Mouse (Mus musculus): ENCODE results near the gene Fam89b.
"Not testable (repeated sequence)": the region's sequence is repeated elsewhere in the genome, so short reads cannot be mapped to it uniquely, and the experiment has no call there.

Fam89b gene

GRCm38 (mm10) chr19:5711218-5711617, 18.2 kb downstream of the Fam89b start:
- no peak for DNase-seq (ENCODE audit: low read depth, low spot score)

GRCm38 (mm10) chr19:5710581-5710980, 18.9 kb downstream of the Fam89b start:
- no peak for DNase-seq (ENCODE audit: low read depth, low spot score)

- DNase-seq (ENCODE audit: low read depth, low spot score) = no peak
These were observed 19.4 kb downstream of the Fam89b start for GRCm38 (mm10) chr19:5710068-5710467.

- DNase-seq (ENCODE audit: low read depth, low spot score) = no peak
These were observed 24.5 kb downstream of the Fam89b start for GRCm38 (mm10) chr19:5704801-5705571.

GRCm38 (mm10) chr19:5704163-5704800, 25.2 kb downstream of the Fam89b start, which contains the start of gene Kcnk7:
TSS of gene Kcnk7 (plus strand) at chr19:5704367.
- no peak for DNase-seq (ENCODE audit: low read depth, low spot score)

- no peak for DNase-seq (ENCODE audit: low read depth, low spot score)
These were observed 33.5 kb downstream of the Fam89b start for GRCm38 (mm10) chr19:5695849-5696462.

- no peak for DNase-seq (ENCODE audit: low read depth, low spot score)
These were observed 35.7 kb downstream of the Fam89b start for GRCm38 (mm10) chr19:5693801-5694200.

GRCm38 (mm10) chr19:5692913-5693396, 36.5 kb downstream of the Fam89b start:
- DNase-seq (ENCODE audit: low read depth, low spot score) = no peak

GRCm38 (mm10) chr19:5692086-5692912, 37.2 kb downstream of the Fam89b start:
- DNase-seq (ENCODE audit: low read depth, low spot score) = no peak

GRCm38 (mm10) chr19:5691601-5692000, 37.9 kb downstream of the Fam89b start:
- no peak for DNase-seq (ENCODE audit: low read depth, low spot score)

GRCm38 (mm10) chr19:5690343-5690735, 39.1 kb downstream of the Fam89b start:
- no peak for DNase-seq (ENCODE audit: low read depth, low spot score)

GRCm38 (mm10) chr19:5689565-5690342, 39.7 kb downstream of the Fam89b start:
- peak; percentile 27 for DNase-seq (ENCODE audit: low read depth, low spot score)

GRCm38 (mm10) chr19:5689088-5689428, 40.4 kb downstream of the Fam89b start:
- no peak for DNase-seq (ENCODE audit: low read depth, low spot score)

- DNase-seq (ENCODE audit: low read depth, low spot score) = peak; percentile 95
These were observed 41.0 kb downstream of the Fam89b start, which contains the start of the genes Map3k11 and Pcnx3 for GRCm38 (mm10) chr19:5688200-5689087. TSS of gene Map3k11 (plus strand) at chr19:5688742. TSS of gene Pcnx3 (minus strand) at chr19:5688908.

- no peak for DNase-seq (ENCODE audit: low read depth, low spot score)
These were observed 41.7 kb downstream of the Fam89b start for GRCm38 (mm10) chr19:5687738-5688137.

- DNase-seq (ENCODE audit: low read depth, low spot score) = not testable (repeated sequence)
These were observed 42.5 kb downstream of the Fam89b start for GRCm38 (mm10) chr19:5686954-5687353.

- DNase-seq (ENCODE audit: low read depth, low spot score) = no peak
These were observed 43.0 kb downstream of the Fam89b start for GRCm38 (mm10) chr19:5686437-5686836.

GRCm38 (mm10) chr19:5685861-5686260, 43.6 kb downstream of the Fam89b start:
- DNase-seq (ENCODE audit: low read depth, low spot score) = no peak

- DNase-seq (ENCODE audit: low read depth, low spot score) = no peak
These were observed 44.0 kb downstream of the Fam89b start for GRCm38 (mm10) chr19:5685431-5685830.

GRCm38 (mm10) chr19:5684985-5685384, 44.5 kb downstream of the Fam89b start:
- DNase-seq (ENCODE audit: low read depth, low spot score) = no peak

Measured in retina, postnatal 7 days (tissue).